Mouse (Mus musculus) heart, embryonic 15.5 days (tissue): ENCODE data around the gene Pnlip. TPM values are rescaled to one million over a fixed set of nuclear protein-coding genes. Genes with fewer than 3 reads are reported as not detected.
A peak's percentile ranks its signal among the peaks of the same experiment; 100 is the strongest.

ENCODE experiments used
- ATAC-seq: fragments of 200-750 bp; cut with Nextera tagmentation; replicated peaks from 2 replicates; pipeline ENCODE4 v1.8.0; 2017; ENCODE audit warnings: low read depth, moderate TSS enrichment; ENCODE audit not compliant: insufficient number of reproducible peaks, insufficient read depth, low FRiP score
- H3K27ac ChIP-seq: fragments of 300-500 bp; sonication (generic); 2 replicates; pipeline ENCODE4 v1.5.1; 2015; ENCODE audit warnings: mild to moderate bottlenecking, inconsistent platforms
- H3K27me3 ChIP-seq: fragments of 300-500 bp; sonication (generic); 2 replicates; pipeline ENCODE4 v1.6.1; 2015; ENCODE audit warnings: inconsistent platforms
- H3K36me3 ChIP-seq: fragments of 300-500 bp; sonication (generic); 2 replicates; pipeline ENCODE4 v1.6.1; 2015; ENCODE audit warnings: mild to moderate bottlenecking, inconsistent platforms
- H3K4me1 ChIP-seq: fragments of 300-500 bp; sonication (generic); replicated peaks from 2 replicates; pipeline ENCODE4 v1.6.1; 2015; ENCODE audit warnings: inconsistent platforms
- H3K4me2 ChIP-seq: fragments of 300-500 bp; sonication (generic); 2 replicates; pipeline ENCODE4 v1.6.1; 2015; ENCODE audit warnings: inconsistent platforms, mild to moderate bottlenecking, moderate library complexity
- H3K4me3 ChIP-seq: fragments of 300-500 bp; sonication (generic); 2 replicates; pipeline ENCODE4 v1.5.1; 2015; ENCODE audit warnings: mild to moderate bottlenecking, inconsistent platforms
- H3K9ac ChIP-seq: fragments of 300-500 bp; sonication (generic); 2 replicates; pipeline ENCODE4 v1.6.1; 2015; ENCODE audit warnings: mild to moderate bottlenecking, inconsistent platforms
- H3K9me3 ChIP-seq: fragments of 300-500 bp; sonication (generic); replicated peaks from 2 replicates; pipeline ENCODE4 v1.6.1; 2016; ENCODE audit warnings: inconsistent platforms
- WGBS: fragments of 180-500 bp; shearing (Covaris S2); methylation state at CpG from one replicate; pipeline ENCODE4 v1.1.7; 2015; ENCODE audit warnings: mixed read lengths; 5-methylcytosine and 5-hydroxymethylcytosine counted together
- polyA plus RNA-seq: library from polyadenylated mRNA; unstranded; fragments of >200 nt; fragmentation: Nextera tagmentation; extraction: Ambion mirVana; gene quantifications from 2 replicates; pipeline ENCODE4 v1.2.1, GENCODE M21; 2015

Pnlip gene
- not detected in 2 replicates for polyA plus RNA-seq

GRCm38 (mm10) chr19:58652198-58652597, at the start of gene Pnlip:
Pnlip (plus strand) TSS chr19:58652498.
- WGBS, result 77% methylated on average over 5 of the region's 5 CpGs
- Histone ChIP-seq H3K27me3 (no peaks in the 10 kb centered on the region), H3K4me3 (no peak within 1 kb of the TSS), H3K4me2 (no peak within 1 kb of the TSS), H3K27ac (no peak within 1 kb of the TSS), H3K4me1 (no peaks in the 10 kb centered on the region), H3K9me3 (no peaks in the 10 kb centered on the region), H3K36me3 (no peaks in the 10 kb centered on the region), H3K9ac (no peak within 1 kb of the TSS)
- ATAC-seq, result no peak

GRCm38 (mm10) chr19:58609716-58610115, 42.6 kb upstream of the Pnlip start:
- ATAC-seq, result no peak
- Histone ChIP-seq H3K9ac (no peak overlapping the region), H3K4me2 (no peak overlapping the region), H3K9me3 (no peaks in the 10 kb centered on the region), H3K27me3 (no peaks in the 10 kb centered on the region), H3K36me3 (no peaks in the 10 kb centered on the region), H3K4me1 (no peaks in the 10 kb centered on the region), H3K27ac (no peak overlapping the region), H3K4me3 (no peak overlapping the region)
- WGBS, result 61% methylated on average over 1 of the region's 1 CpGs

- Histone ChIP-seq H3K4me2 (no peak overlapping the region), H3K27me3 (no peaks in the 10 kb centered on the region), H3K4me1 (no peaks in the 10 kb centered on the region), H3K27ac (no peak overlapping the region), H3K9ac (no peak overlapping the region), H3K4me3 (no peak overlapping the region), H3K9me3 (no peaks in the 10 kb centered on the region), H3K36me3 (no peaks in the 10 kb centered on the region)
- WGBS, result 83% methylated on average over 3 of the region's 3 CpGs
- ATAC-seq, result no peak
Observed at GRCm38 (mm10) chr19:58612745-58613144, 39.6 kb upstream of the Pnlip start.

GRCm38 (mm10) chr19:58616606-58617005, 35.7 kb upstream of the Pnlip start:
- Histone ChIP-seq H3K9me3 (no peaks in the 10 kb centered on the region), H3K9ac (no peak overlapping the region), H3K4me3 (no peak overlapping the region), H3K4me1 (no peaks in the 10 kb centered on the region), H3K36me3 (no peaks in the 10 kb centered on the region), H3K27ac (no peak overlapping the region), H3K27me3 (no peaks in the 10 kb centered on the region), H3K4me2 (no peak overlapping the region)
- ATAC-seq, result no peak
- whole genome bisulfite sequencing, result 72% methylated on average over 7 of the region's 7 CpGs

- H3K4me3 ChIP-seq, result no peak overlapping the region
- no peak overlapping the region for H3K9ac ChIP-seq
- no peaks in the 10 kb centered on the region for H3K36me3 ChIP-seq
- no peaks in the 10 kb centered on the region for H3K27me3 ChIP-seq
- 77% methylated on average over 3 of the region's 3 CpGs for WGBS
- no peaks in the 10 kb centered on the region for H3K4me1 ChIP-seq
- no peaks in the 10 kb centered on the region for H3K9me3 ChIP-seq
- H3K4me2 ChIP-seq, result no peak overlapping the region
- ATAC-seq, result no peak
- no peak overlapping the region for H3K27ac ChIP-seq
Observed at GRCm38 (mm10) chr19:58620661-58621060, 31.6 kb upstream of the Pnlip start.

- ATAC-seq, result no peak
- Histone ChIP-seq H3K4me1 (no peaks in the 10 kb centered on the region), H3K27me3 (no peaks in the 10 kb centered on the region), H3K36me3 (no peaks in the 10 kb centered on the region), H3K4me2 (no peak overlapping the region), H3K9me3 (no peaks in the 10 kb centered on the region), H3K4me3 (no peak overlapping the region), H3K27ac (no peak overlapping the region), H3K9ac (no peak overlapping the region)
- 67% methylated on average over 1 of the region's 1 CpGs for WGBS
Observed at GRCm38 (mm10) chr19:58621646-58622045, 30.7 kb upstream of the Pnlip start.

GRCm38 (mm10) chr19:58624799-58625198, 27.5 kb upstream of the Pnlip start:
- Histone ChIP-seq H3K27ac (no peak overlapping the region), H3K36me3 (no peaks in the 10 kb centered on the region), H3K4me1 (no peaks in the 10 kb centered on the region), H3K27me3 (no peaks in the 10 kb centered on the region), H3K4me2 (no peak overlapping the region), H3K9me3 (no peaks in the 10 kb centered on the region), H3K9ac (no peak overlapping the region), H3K4me3 (no peak overlapping the region)
- 60% methylated on average over 4 of the region's 4 CpGs for WGBS
- no peak for ATAC-seq

GRCm38 (mm10) chr19:58625254-58625947, 26.9 kb upstream of the Pnlip start:
- no peak for ATAC-seq
- Histone ChIP-seq H3K27me3 (no peaks in the 10 kb centered on the region), H3K4me2 (no peak overlapping the region), H3K4me1 (no peaks in the 10 kb centered on the region), H3K36me3 (no peaks in the 10 kb centered on the region), H3K9me3 (no peaks in the 10 kb centered on the region), H3K4me3 (no peak overlapping the region), H3K9ac (no peak overlapping the region), H3K27ac (no peak overlapping the region)
- 83% methylated on average over 9 of the region's 9 CpGs for WGBS

- no peaks in the 10 kb centered on the region for H3K9me3 ChIP-seq
- ATAC-seq, result no peak
- no peak overlapping the region for H3K27ac ChIP-seq
- H3K4me2 ChIP-seq, result peak overlapping the region; percentile 42
- no peaks in the 10 kb centered on the region for H3K36me3 ChIP-seq
- H3K9ac ChIP-seq, result no peak overlapping the region
- no peak overlapping the region for H3K4me3 ChIP-seq
- H3K4me1 ChIP-seq, result no peaks in the 10 kb centered on the region
- WGBS, result 37% methylated on average over 22 of the region's 22 CpGs
- H3K27me3 ChIP-seq, result no peaks in the 10 kb centered on the region
Observed at GRCm38 (mm10) chr19:58627406-58628337, 24.6 kb upstream of the Pnlip start.

- Histone ChIP-seq H3K4me3 (no peak overlapping the region), H3K9ac (no peak overlapping the region), H3K4me2 (no peak overlapping the region), H3K27ac (no peak overlapping the region), H3K36me3 (no peaks in the 10 kb centered on the region), H3K27me3 (no peaks in the 10 kb centered on the region), H3K4me1 (no peaks in the 10 kb centered on the region), H3K9me3 (no peaks in the 10 kb centered on the region)
- ATAC-seq, result no peak
- WGBS, result 60% methylated on average over 3 of the region's 3 CpGs
Observed at GRCm38 (mm10) chr19:58629351-58629773, 22.9 kb upstream of the Pnlip start.

GRCm38 (mm10) chr19:58650036-58650435, 2.3 kb upstream of the Pnlip start:
- no peaks in the 10 kb centered on the region for H3K27me3 ChIP-seq
- ATAC-seq, result no peak
- no peaks in the 10 kb centered on the region for H3K4me1 ChIP-seq
- H3K9ac ChIP-seq, result no peak overlapping the region
- H3K9me3 ChIP-seq, result no peaks in the 10 kb centered on the region
- WGBS, result 70% methylated on average over 5 of the region's 5 CpGs
- no peak overlapping the region for H3K4me3 ChIP-seq
- H3K36me3 ChIP-seq, result no peaks in the 10 kb centered on the region
- H3K4me2 ChIP-seq, result no peak overlapping the region
- H3K27ac ChIP-seq, result no peak overlapping the region
